Mouse (Mus musculus) 3134 (cell line): ENCODE measurements around the gene Cyfip1.
"Not testable (repeated sequence)": the region's sequence is repeated elsewhere in the genome, so short reads cannot be mapped to it uniquely, and the experiment has no call there.

Source experiments
- DNase-seq: peaks from one replicate; pipeline ENCODE4 v3.0.0-alpha.2; 2011; ENCODE audit warnings: low spot score; ENCODE audit not compliant: insufficient read length; ENCODE audit errors: extremely low read depth

Gene Cyfip1

DNA sequence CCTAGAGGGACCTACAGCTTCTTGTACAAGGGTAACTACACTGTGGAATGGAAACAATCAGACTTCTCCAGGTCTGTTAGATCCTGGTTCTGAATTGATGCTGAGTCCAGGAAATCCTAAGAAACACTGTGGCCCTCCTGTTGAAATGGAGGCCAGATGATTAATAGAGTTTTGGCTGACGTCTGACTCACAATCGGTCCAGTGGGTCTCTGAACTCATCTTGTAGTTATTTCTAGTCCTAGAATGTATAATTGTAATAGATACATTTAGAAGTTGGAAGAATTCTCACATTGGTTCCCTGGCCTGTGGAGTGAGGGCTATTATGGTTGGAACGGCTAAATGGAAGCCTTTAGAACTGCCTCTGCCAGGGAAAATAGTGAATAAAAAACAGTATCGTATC lies 19.6 kb downstream of the Cyfip1 start:
- DNase-seq: no peak

DNA sequence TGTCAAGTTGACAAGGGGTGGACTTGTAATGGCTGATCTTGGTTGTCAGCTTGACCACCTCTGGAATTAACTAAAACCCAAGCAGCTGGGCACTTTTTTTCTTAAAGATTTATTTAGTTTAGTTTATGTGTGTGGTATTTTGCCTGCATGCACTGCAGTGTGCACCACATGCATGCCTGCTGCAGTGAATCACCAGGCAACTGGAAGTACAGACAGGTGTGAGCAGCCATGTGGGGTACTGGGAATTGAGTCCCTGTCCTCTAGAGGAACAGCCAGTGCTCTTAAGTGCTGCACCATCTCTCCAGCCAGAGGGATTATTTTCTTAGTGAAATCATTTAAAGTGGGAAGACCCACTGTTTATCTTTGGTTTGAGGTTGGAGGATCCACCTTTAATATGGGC lies 23.5 kb downstream of the Cyfip1 start:
- DNase-seq: no peak

DNA sequence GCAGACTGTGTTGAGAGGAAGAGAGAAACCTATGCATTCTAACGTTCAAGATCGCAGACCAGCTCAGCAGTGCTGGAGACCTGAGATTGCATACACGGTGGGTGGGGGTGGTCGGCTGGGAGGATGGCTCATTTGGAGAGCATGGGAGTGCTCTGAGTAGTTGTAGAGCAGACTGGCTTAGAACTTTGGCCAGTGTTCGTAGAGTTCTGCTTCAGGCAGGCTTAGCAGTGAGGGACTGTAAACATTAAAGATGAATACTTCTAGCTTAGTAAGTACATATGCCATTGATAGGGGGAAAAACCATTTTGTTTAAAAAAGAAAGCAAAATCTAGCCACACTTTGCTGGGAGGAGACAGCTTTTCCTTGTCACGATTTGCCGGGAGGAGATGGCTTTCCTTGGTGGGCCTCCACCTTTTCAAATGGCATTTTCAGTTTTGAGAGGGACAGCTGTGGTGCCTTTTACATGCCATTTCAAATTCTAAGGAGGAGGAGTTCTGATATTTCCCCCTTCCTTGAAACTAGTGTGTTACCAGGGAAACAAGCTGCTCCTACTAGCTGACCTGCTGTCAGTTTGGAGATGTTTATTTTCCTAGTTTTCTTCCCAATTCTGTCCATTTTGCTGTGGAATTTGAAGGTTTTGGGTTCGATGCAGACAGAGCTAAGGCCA lies 24.3 kb downstream of the Cyfip1 start:
- DNase-seq: no peak

- no peak for DNase-seq
Measured at GRCm38 (mm10) chr7:55868247-55868646, 26.7 kb downstream of the Cyfip1 start.

GRCm38 (mm10) chr7:55869220-55869619 lies 27.7 kb downstream of the Cyfip1 start:
- DNase-seq: peak; percentile 8

GRCm38 (mm10) chr7:55870340-55871020 lies 28.9 kb downstream of the Cyfip1 start:
- DNase-seq: no peak

DNA sequence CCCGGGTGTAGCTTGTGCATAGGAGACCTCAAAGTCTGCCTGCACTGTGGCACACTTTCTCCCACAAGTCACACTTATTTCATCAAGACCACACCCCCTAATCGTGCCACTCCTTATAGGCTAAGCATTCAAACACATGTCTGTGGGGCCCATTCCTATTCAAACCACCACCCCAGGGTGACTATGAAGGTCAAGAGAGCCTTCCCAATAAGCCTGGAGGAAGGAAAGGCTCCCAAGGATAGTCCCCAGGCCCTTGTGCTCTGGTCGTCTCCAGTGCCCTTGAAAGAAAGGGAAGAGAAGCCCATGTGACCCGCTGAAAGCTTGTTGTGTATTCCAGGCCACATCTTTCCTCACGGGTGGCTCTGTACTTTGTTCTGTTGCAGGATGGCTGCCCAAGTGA lies 29.9 kb downstream of the Cyfip1 start:
- DNase-seq: no peak

GRCm38 (mm10) chr7:55874703-55875102 lies 33.2 kb downstream of the Cyfip1 start:
- DNase-seq: no peak

DNA sequence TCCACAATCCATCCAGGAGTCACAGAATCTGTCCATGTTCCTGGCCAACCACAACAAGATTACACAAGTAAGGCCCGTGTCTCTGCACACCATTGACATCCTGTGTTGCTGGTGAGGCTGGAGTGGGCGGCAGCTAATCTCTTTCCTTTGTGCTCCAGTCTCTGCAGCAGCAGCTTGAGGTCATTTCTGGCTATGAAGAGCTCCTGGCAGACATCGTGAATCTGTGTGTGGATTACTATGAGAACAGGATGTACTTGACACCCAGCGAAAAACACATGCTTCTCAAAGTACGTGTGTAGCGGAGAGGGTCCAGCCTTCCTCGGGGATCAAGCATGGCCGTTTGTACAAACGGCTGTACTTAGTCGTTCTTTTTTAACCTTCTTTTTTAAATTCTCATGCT lies 36.2 kb downstream of the Cyfip1 start:
- no peak for DNase-seq

- DNase-seq: no peak
Measured at GRCm38 (mm10) chr7:55880882-55881281, 39.3 kb downstream of the Cyfip1 start.

- no peak for DNase-seq
Measured at GRCm38 (mm10) chr7:55888603-55889002, 47.1 kb downstream of the Cyfip1 start.

DNA sequence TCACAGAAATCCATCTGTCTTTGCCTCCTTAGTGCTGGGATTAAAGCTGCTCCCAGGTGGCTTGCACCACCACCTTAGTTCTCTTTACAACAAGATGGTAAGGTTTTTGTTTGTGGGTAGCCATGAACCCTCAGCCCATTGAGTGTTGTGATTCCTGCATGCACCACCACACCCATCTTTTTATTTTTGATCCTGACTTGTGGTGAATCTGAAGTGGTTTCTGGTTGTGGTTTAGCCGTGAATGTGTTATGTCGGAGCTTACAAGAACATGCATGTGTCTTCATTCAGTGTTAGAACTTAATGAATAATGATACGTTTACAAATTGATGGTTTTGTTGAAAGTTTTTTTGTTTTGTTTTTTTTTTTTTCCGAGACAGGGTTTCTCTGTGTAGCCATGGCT lies 48.5 kb downstream of the Cyfip1 start:
- no peak for DNase-seq

GRCm38 (mm10) chr7:55890731-55891130 lies 49.2 kb downstream of the Cyfip1 start:
- DNase-seq: no peak

DNA sequence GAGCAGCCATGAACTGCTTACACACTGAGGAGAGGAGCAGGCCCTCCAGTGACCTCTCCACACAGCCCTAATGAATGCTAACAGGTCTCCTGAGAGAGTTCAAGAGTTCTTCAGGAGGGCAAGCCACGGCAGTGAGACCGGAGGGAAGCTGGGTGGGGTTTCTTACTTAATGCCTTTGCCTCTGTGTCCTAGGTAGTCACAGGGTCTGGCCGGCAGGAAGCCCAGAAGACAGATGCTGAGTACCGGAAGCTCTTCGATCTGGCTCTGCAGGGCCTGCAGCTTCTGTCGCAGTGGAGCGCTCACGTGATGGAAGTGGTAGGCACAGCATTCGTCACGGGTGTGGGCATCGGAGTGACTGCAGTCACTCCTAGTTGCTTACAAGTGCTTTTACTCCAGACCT lies 50.3 kb downstream of the Cyfip1 start:
- no peak for DNase-seq

DNA sequence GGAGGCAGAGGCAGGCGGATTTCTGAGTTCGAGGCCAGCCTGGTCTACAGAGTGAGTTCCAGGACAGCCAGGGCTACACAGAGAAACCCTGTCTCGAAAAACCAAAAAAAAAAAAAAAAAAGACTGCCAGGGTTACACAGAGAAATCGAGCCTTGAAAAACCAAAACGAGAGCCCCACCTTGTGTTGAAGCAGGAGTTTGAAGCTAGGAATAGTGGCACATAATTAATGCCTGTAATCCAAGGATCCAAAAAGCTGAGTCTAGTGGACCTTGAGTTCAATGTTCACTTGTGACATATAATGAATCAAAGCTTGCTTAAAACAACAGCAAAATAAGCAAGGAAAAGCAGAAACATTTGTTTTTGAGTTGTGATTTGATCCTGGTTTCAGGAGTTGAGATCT lies 62.2 kb downstream of the Cyfip1 start:
- DNase-seq: no peak

- DNase-seq: no peak
Measured at GRCm38 (mm10) chr7:55905449-55905848, 63.9 kb downstream of the Cyfip1 start.

DNA sequence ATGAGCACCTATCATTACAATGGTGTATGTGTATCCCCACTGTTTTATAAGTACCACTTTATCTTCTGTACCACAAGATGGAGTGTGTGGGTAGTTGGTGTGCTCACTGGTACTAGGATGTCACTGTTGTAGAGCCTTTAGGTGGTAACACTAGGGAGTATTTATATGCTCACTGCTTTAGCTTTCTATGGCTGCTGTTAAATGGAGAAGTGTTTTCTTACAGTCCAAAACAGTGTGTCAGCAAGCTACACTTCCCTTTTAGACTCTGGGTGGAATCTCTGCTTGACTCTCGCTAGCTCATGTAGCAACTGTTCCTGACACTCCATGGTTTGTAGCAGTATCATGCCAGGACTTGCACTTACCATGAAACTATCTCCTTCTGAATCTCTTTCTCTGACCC lies 68.0 kb downstream of the Cyfip1 start:
- no peak for DNase-seq

DNA sequence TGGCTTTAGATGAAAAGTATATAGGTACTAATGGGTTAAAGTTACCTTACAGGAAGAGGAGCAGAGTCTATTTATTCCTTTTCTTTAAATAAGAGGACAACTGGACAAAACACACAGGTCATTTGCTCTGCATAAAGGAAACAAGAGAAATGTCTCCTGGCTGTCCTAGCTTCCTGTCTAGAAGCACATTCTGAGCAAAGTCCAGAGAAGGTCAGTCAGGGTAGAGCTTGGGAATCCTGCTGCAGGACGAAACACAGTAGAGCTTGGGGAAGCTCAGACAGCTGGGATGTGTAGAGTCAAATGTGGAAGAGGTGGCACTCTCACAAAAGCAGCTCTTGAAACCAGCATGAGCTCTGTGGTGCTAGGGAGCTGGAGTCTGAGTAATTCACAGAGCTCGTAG lies 68.8 kb downstream of the Cyfip1 start:
- no peak for DNase-seq

DNA sequence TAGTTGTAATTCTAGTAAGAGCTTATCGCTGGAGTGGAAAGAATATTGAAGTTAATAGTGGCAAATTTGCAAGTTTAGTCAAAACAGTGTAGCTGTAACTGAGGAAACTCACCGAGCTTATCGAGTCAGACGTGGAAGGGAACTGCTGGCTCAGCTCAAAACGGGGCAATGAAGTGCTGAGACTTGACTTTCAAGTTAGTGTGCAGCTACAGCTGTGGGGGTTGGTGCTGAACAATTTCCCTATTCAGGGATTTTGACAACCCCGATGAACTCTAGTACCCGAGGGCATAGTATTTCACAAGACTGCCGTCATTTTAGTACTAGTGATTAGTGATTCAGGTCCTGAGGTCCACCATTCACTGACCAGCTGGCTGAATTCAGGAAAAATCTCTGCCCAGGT lies 69.8 kb downstream of the Cyfip1 start:
- no peak for DNase-seq

DNA sequence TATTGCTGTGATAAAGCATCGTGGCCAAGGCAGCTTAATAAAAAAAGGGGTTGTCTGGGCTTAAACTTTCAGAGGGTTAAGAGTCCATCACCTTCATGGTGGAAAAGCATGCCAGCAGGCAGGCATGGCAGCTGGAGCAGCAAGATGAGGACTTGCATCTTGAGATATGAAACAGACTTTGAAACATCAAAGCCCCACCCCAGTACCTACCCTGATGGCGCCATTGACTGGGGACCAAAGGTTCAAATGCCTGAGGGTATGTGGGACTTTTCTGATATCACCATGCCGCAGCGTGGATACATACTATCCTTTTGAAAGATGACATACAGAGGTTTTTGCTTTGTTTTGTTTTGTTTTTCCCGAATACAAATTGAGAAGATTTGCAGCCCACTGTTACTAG lies 70.6 kb downstream of the Cyfip1 start:
- no peak for DNase-seq

GRCm38 (mm10) chr7:55918365-55918764 lies 76.8 kb downstream of the Cyfip1 start:
- not testable (repeated sequence) for DNase-seq

- no peak for DNase-seq
Measured at GRCm38 (mm10) chr7:55927262-55927661, 85.7 kb downstream of the Cyfip1 start.

- DNase-seq: no peak
Measured at GRCm38 (mm10) chr7:55928649-55929048, 87.1 kb downstream of the Cyfip1 start.
